Mouse (Mus musculus) MN1 (cell line): ENCODE data around the gene Borcs7.

Source experiments
- DNase-seq: peaks from one replicate; pipeline ENCODE4 v3.0.0-alpha.2; 2016; ENCODE audit warnings: low spot score

Gene Borcs7

DNA sequence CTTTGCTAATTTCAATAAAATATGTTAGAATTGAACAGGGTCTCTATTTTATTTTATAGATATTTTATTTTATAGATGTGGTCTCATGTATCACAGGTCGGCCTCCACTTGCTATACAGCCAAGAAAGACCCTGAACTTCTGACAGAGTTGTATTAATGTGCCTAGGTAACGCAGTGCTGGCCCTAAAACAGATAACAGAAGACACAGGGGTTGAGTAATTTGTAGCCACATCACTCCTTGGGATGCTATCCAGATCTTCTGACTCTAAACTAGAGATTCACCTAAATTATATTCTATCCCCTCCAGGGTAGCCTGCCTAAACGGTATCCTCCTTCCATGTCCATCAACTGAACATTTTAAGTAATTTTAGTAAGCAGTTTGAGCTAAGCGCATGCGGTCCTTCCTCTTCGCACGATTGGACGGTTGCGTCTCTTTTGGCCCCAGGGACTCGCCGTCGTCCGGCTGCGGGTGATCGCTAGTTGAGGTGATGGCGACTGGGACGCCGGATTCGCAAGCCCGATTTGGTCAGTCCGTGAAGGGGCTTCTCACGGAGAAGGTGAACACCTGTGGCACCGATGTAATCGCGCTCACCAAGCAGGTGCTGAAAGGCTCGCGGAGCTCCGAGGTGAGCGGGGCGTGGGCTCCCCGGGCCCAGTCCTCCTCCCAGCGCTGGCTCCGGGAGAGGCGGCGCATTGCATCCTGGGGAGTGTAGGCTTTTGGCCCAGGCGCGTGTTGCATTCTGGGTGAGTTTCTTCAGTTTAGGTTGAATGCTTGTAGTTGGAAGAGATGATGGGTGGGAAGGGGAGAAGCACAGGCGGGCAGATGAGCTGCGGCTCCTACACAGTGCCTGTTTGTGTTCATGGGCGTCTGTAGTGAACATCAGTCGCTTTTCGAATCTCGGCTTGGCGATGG, at the start of gene Borcs7:
Gene Borcs7, plus strand, starts transcription at position 447 of the 913 bp plus-strand sequence.
- DNase-seq = peak; percentile 79

DNA sequence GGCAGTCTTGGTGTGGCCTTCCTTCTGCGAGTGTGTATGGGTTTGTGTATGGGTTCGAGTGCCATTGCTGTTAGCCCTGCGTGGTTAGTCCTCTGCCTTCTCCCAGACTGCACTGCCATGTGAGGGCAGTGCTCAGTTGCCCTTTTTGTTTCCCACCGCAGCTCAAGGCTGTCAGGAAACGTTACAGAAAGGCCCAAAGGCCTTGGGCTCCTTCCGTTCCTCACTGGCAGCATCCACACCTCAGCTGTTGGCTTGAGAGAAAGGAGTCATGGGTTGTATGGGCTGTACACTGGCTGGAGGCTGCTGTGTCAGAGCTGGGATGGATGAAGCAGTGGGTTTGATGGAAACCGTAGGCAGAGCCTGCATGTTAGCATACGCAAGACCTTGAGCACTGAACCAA, 48.9 kb upstream of the Borcs7 start:
- DNase-seq = no peak

DNA sequence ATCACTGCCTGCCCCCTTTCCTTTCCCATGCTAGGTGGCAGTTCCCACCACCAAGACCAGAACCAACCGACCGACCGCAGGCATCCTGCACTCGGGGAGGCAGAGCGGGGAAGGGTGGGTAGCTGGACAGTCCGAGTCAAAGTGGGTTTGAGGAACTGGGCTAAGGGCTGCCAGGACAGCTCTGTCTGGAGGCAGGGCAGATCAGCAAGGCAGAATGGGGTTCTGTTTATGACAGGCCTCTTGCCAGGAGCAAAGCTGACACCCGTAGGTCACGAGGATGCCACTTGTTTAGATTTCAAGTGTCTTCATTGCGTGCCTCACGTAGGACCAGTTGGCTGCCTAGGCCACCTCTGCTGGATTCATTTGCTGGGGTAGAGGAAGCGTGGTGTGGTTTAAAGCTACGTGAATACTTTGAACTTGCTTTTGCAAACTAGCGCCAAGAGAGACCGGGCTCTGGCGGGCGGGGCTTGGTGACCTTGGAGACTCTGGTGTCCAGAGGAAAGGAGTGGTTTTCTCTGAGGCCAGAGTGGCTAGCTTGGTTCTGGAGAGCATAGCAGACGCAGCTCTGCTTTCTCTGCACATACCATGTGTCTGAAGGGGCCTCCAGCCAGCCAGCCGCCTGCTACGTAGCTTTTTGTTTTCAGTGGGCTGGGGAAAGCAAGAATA, 48.2 kb upstream of the Borcs7 start:
- DNase-seq = peak; percentile 25

DNA sequence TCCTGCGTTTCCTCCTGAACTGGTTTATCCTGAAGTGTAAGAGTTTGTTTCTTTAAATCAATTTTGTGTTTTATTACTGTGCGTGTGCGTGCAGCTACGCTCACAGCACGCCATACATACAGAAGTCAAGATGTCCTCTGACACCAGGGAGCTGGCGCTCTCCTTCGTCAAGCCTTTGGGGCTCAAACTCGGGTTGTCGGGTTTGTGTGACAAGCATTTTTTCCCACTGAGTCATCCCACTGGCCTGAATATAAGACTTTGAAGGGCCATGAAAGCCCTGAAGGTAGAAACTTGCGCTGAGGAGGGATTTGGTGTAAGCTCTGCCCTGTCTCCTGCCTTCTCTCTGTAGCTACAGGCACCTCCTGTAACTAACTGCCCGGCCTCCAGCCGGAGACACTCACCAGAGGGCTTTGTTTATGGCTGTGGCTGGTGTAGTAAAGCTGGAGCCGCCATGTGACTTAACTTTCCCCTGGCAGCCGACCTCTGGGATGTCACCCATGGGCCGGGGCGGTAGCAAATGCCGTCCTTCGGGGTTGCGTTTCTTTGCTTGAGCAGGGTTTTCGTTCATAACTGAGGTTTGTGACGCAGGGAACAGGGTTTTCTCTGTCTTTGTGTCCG, 47.5 kb upstream of the Borcs7 start:
- DNase-seq = no peak

DNA sequence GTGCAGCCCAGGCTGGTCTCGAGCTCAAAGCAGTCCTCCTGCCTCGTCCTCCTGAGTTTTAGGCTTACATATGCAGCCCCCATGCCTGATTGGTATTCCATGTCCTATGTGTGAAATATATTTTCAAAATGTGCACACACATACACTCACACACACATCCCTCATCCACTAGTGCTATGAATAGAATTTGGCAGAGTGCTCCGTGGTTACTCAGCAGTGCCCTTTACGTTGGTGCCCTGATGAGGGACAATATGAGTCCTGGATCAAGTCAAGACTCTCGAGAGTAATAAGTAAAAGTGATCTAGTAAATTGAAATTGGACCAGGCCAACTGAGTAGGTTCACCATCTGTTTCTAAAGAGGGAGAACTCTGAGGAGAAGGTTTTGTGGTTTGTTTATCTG, 46.5 kb upstream of the Borcs7 start:
- DNase-seq = no peak

DNA sequence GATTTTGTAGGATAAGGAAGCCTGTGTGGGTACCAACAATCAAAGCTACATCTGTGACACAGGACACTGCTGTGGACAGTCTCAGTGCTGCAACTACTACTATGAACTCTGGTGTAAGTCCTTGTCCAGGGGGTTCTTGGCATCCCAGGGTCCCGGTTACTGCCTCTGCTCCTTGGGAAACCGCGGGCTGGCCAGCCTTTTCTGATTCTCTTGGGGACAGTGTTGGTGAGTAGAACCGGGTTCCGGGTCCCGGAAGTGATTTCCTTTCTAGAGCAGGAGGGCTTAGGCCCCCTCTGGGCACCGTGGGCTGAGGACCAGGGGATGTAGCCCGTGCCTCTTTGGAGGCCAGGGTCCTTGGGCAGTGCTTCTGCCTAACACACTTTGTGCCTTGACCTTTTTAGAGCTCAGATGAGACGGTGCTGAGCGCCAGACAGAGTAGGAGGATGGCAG, 45.3 kb upstream of the Borcs7 start:
- no peak for DNase-seq

DNA sequence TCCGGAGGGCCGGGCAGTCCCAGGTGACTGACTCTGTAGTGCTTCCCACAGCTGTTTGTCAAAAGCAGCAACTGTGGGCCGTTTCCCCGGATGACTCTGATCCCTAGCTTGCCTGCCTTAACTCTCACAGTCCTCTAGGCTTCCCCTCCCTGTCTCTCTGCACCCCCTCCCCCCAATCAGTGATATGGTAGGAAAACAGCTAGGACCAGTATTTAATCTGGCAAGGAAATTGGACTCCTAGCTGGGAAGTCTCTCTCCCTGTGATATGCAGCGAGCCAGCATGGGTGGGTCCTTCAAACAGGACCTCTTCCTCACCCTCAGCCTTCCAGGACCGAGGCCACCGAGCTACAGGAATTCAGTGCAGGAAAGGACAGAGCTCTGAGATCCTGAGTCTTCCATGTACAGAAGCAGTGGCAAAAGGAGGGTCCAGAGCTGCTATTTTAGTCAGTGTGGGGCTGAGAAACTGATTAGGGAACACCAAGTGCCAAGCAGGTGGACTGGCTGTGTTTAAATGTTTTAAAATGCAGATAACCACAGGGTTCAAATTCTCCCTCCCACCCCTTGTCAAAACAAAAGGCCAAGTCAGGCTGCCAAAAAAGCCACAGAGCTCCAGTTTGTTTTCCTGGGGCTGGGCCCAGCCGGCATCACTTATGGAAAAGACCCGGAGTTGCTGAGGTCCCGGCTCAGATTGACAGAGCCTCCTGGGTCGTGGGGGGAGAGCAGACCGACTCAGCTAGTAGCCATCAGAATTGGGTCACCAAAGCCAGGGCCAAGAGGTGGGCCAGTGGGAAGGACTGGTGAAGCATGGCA, 44.7 kb upstream of the Borcs7 start:
- no peak for DNase-seq

DNA sequence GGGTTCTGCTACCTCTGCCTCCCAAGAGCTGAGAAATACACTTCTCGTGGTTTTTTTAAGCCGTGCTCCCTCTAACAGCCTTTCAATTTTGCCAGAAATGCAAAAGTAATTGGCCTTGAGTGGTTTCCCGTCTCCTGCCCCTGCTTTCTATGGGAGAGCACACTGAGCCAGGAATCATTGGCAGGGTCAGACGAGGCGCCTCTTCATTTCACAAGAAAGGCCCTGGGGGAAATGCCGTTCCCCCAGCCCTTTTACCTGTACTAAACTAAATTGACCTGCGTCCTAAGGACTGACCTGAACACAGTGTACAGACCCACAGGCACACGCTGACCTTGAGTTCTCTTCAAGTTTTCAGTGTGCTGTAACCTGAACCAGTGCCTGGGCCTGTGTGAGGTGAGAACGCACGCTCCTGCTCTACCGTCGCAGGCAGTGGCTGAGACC, 43.6 kb upstream of the Borcs7 start:
- DNase-seq = no peak

DNA sequence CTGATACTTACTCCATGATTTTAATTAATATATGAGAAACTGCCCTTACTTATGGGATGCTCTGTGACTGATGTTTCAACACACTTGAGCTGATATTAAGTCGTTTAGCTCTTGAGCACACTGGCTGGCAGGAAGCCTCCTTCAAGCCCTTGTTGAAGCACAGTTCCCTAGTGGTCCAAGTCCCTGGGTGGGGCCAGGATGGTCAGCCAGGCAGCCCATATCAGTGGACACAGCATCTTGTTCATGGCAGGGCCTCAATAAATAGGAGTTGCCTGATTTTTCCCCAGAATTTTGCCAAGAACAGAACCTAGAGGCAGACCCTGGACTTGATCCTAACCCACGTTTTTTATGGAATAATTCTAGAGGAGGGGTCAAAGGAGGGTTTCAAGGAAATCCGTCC, 42.5 kb upstream of the Borcs7 start:
- no peak for DNase-seq

DNA sequence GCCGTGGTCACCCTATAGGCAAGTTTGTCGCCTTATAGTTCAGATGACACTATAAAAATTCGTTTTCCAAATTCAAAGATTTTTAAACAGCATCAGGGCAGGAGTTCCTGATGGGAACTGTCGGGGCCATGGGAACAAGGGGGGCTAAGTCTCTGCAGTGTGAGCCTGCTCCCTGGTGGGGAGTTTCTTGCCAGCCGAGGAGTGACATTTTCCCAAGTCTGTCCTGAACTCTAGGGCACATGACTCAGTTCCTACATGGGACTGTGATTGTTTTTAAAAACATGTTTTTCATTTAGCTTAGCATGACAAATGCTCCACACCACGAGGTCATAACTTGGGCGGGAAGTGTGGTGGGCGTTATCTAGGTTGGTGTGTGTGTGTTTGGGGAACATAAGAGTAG, 41.9 kb upstream of the Borcs7 start:
- DNase-seq = no peak

DNA sequence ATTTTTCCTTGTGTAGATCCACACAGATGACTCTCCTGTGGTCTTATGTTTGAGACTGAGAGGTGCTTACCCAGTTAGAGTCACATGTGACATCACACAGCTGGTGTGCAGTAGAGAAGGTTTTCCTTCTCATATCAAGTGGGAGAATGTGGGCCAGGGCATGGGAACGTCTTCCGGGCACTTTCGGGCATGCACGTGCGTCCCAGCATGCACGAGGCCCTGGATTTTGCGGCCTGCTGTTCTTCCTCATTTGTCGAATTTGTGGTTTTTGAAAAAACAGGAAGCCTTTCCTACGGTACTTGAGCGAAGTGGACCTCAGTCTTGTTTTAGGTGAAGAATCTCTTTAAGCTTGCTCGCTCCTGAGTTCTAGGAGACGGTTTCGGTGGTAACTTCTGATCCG, 41.1 kb upstream of the Borcs7 start:
- DNase-seq = no peak

DNA sequence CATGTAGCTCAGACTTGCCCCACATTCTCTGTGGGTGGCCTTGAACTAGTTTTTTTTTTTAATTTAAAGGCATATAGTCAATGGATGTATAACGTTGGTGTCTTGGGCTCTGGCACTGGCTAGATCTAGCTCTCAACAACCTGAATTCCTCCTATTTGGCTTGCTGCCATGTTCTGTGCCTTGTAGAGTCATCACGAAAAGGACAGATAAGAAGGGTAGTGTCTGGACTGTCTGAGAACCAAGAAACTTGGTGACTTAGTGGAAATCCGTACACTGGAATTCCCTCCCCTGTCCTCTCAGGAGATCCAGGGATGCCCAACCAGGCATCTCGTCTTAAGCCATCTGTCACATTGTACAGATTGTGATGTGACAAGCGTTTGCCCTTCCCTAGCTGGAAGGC, 36.5 kb upstream of the Borcs7 start:
- DNase-seq = no peak

DNA sequence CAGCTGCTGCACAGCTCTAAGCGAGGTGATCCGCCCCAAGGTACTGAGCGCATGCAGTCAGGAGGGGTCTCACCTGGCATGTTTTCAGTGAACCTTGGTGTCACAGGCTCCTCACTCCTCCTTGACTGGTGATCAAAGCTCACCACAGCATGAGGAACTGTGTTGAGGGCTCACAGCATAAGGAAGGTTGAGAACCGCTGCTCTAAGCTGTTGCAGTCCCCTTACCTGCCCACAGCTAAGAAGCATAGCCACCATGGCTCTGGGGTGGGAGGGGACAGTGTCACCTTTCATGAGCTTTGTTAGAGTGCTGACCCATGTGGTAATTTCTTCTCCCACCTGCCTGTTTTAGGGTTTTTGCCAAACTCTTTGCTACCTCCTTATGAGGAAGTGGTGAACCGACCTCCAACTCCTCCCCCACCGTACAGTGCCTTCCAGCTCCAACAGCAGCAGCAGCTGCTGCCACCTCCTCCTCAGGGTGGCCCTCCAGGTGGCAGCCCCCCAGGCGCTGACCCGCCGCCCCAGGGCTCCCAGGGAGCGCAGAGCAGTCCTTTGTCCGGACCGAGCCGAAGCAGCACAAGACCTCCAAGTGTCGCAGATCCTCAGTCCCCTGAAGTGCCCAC, 36.0 kb upstream of the Borcs7 start:
- no peak for DNase-seq

DNA sequence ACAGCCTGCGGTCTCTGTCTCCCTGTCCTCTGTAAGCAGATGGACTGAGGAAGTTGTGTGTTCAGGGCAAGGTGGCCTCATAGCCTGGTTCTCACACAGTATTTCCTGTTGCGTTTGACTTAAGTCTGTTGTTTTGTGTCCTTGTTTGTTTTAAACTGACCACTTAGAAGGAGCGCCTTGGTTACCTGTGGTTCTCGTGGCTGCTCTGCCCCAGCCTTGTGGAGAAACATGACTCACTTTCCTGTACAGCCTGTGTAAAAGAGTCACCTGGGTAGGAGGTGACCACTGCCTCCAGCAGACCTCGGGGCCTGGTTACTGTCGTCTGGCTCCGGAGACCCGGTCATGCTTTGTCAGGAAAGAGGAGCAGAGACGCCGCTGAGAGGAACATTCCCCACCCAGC, 34.1 kb upstream of the Borcs7 start:
- DNase-seq = no peak

DNA sequence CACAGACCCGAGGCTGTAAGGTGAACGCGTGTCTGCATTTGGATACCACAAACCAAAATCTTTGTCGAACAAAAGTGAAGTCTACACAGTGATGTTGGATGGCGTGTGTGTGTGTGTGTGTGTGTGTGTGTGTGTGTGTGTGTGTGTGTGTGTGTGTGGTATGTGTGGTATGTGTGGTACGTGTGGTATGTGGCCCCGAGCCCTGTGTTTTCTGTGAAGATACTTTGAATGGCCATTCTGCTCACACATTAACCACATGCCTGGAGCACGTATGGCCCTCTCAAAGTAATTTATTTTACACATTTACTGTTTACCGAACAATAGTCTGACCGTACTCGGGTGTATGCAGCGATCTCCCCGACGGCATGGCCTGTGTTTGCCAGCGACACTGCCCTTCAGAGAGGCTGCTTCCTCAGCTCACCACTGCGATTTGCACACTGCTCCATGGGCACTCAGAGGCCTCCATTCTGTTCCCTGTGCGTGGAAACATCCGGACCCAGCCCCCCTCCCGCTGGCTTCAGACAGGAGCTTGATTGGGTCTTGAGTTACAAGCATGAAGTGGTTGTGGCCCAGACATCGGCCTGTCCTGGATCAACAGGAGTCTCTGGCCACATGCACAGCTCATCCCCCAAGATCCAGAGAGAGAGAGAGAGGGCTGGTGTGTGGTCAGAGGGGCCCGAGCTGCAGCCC, 33.4 kb upstream of the Borcs7 start:
- DNase-seq = no peak

DNA sequence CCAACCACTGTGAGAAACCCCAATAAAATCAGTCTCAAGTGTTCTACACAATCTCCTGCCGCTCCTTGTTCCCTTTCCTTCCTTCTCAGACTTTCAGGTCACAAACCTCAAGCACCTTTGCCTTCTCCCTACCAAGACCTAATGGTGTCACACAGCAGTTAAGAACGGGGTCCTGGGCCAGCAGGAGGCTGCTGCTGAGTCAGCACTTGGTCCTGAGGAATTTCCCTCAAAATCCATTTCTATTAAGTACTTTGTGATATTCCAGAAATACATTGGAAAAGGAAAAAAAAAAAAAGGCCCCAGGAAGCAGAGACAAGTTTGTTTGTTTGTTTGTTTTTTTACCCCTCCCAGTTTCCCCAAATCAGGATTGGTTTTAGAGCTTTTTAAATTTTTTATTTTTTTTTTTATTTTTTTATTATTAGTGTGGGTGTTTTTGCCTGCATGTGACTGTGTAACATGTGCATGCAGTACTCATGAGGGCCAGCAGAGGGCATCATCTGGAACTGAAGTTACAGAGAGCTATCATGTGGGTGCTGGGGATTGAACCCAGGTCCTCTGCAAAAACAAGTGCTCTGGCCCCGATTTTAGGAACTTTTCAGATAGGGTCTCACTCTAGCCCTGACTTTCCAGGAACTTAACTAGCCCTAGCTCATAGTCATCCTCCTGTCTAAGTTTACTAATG, 32.2 kb upstream of the Borcs7 start:
- no peak for DNase-seq

DNA sequence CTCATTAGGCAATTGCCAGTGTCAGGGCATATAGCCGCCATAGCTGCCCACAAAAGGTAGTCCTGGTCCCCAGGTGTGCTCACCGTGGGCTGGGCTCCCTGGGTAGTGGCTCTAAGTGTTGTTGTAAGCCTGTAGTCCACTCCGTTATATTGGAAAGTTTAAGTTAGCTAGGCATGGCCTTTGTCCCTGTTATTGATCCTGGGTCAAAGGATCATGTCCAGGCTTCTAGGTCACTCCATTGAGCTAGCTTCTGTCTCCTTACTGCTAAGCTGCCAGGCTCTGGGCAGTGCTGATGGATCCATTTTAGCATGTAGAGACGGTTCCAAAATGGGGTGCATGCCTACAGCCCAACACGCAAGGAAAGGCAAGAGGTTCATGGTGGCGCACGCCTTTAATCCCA, 31.4 kb upstream of the Borcs7 start:
- DNase-seq = no peak

DNA sequence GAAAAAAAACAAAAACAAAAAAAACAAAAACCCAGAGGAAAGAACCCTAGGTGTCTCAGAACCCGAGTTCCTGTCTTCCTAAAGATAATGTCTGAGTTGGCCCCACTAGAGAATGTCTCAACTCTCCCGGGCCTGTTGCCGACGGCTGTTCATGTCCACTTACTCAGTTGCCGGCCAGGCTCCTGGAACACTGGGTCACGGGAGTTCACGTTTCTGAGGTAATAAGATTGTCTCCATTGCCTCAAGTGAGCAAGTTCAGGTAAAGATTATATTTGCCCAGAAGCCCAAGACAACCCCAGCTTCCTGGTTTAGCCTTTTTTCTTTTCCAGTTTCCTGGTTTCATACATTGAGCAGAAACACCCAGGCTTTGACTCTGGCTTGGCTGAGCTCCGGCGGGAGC, 30.9 kb upstream of the Borcs7 start:
- DNase-seq = no peak

DNA sequence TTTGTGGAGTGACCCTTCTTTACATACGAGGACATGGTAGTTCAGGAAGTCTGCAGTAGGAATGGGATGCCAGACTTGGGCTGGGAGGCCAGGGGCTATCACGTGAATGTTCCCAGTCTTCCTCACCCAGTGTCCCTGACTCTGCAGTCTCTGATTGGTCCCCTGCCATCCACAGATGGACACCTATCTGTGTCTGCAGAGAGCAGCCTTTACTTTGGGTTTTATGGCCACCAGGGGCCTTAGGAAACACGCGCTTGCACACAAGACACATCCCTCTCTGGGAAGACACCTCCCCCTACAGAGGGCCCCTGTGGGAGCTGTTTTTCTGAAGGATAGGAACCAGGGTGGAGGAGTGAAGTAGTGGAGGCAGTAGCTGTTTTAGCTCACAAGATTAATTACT, 28.2 kb upstream of the Borcs7 start:
- DNase-seq = no peak

DNA sequence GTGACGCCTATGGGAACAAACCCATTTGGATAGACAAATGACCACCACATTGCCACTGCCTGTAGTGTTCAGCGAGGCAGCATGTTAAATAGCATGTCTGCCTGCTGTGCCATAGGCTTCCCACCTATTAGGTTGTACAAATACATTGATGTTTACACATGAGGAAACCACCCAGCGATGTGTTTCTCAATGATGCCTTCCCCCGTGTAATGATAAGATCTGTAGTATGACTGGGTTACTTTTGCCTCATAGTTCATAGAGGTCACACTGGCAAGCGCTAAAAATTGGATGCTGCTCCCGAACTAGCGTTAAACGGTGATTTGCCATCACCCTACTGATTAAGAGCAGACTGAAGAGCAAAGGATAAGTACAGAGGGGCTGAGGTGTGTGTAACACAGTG, 27.5 kb upstream of the Borcs7 start:
- no peak for DNase-seq

DNA sequence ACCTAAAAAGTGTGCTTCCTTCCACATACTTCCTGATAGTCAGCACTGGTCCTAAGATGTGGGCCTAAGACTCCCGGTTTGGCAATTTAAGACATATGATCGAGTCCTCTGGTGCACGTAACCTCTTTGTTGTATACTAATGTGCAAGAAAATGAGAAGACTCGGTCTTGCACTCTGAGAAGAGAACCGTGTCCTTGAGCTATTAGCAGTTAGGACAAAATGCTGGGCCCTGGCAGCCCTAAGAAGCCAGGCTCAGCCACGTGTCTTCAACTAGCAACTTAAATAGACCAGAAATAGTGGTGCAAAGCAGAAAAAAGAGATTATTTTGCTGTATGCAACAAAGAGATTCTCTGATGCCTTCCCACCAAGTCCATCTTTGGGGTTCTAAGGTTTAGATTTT, 26.9 kb upstream of the Borcs7 start:
- no peak for DNase-seq
